Mouse (Mus musculus): Measurements from ENCODE around the gene Adgrg3. TPM values are rescaled to one million over a fixed set of nuclear protein-coding genes. Genes with fewer than 3 reads are reported as not detected.

Gene Adgrg3
- polyA plus RNA-seq, 1 experiment from 2014 or later, result 0.61 TPM

DNA sequence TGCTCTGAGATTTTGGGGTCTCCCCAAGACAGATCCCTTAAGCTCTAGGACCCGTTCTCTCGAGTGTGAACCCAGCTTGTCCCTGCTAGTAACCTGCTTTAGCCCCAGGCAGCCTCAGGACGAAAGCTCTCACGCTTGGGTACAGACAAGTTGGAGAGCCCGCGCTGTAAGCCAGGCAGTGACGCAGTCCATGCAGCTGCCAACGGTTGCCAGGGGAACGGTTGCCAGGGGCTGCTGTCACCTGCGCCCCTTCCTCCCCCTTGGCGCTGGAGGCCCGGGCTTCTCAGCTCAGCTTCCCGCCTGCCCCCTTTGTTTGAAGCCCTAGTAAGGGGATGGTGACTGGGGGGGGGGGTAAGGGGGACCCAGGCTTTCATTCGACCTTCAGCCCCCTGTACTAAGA lies 23.5 kb upstream of the Adgrg3 start:
- TF ChIP-seq EP300 (optimal IDR thresholded peaks at IDR 0.05), result no peak
- no peak for TF ChIP-seq CTCF (IDR thresholded peaks at IDR 0.05; ENCODE audit: low read depth)
- Histone ChIP-seq H3K4me3 (ENCODE audit: low read depth, low read length) (no peak overlapping the region), H3K4me2 (replicated peaks; ENCODE audit: low read depth) (no peak overlapping the region), H3K36me3 (ENCODE audit: control insufficient read depth, insufficient read depth, low read length) (no peaks in the 10 kb centered on the region), H3K4me1 (replicated peaks; ENCODE audit: control insufficient read depth, insufficient read depth) (peaks cover 7% of the 10 kb centered on the region), H3K9ac (ENCODE audit: low read length) (no peak overlapping the region), H3K9me3 (ENCODE audit: control insufficient read depth, low read length) (no peaks in the 10 kb centered on the region), H3K27me3 (ENCODE audit: control insufficient read depth, insufficient read depth, low read length) (no peaks in the 10 kb centered on the region), H3K27ac (replicated peaks) (no peak overlapping the region)
- peak; percentile 38 for DNase-seq (ENCODE audit: low spot score)
- no peak for ATAC-seq (ENCODE audit: low FRiP score, low TSS enrichment)
- WGBS, result 11% methylated on average over 14 of the region's 14 CpGs

DNA sequence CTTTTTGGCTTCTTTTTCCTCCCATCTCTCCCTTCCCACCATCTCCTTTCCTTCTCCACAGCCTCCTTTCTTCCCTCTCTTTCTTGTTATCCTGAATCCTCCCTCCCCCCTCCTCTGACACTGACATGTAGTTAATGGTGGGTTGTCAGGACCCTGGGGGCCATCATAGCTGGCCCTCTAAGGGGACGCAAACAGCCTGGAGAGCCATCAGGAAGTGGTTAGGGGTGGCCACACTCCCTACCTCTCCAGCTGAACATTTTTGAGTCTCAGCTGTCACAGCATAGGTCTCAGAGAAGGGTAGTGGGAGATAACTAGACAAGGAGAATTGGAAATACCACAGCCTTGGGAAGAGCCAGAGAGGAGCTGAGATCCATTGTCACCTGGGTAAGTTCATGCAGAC lies 23.0 kb upstream of the Adgrg3 start:
- Histone ChIP-seq H3K27ac (replicated peaks) (no peak overlapping the region; the same call in 1 of the 2 replicates), H3K4me3 (ENCODE audit: low read depth, low read length) (no peak overlapping the region), H3K27me3 (ENCODE audit: control insufficient read depth, insufficient read depth, low read length) (no peaks in the 10 kb centered on the region), H3K9ac (ENCODE audit: low read length) (no peak overlapping the region), H3K4me2 (replicated peaks; ENCODE audit: low read depth) (no peak overlapping the region), H3K36me3 (ENCODE audit: control insufficient read depth, insufficient read depth, low read length) (no peaks in the 10 kb centered on the region), H3K9me3 (ENCODE audit: control insufficient read depth, low read length) (no peaks in the 10 kb centered on the region), H3K4me1 (replicated peaks; ENCODE audit: control insufficient read depth, insufficient read depth) (peaks cover 7% of the 10 kb centered on the region)
- 61% methylated on average over 1 of the region's 1 CpGs for WGBS
- ATAC-seq (ENCODE audit: low FRiP score, low TSS enrichment) (no peak), DNase-seq (ENCODE audit: low spot score) (no peak)
- TF ChIP-seq CTCF (IDR thresholded peaks at IDR 0.05; ENCODE audit: low read depth) (no peak), EP300 (optimal IDR thresholded peaks at IDR 0.05) (no peak)

DNA sequence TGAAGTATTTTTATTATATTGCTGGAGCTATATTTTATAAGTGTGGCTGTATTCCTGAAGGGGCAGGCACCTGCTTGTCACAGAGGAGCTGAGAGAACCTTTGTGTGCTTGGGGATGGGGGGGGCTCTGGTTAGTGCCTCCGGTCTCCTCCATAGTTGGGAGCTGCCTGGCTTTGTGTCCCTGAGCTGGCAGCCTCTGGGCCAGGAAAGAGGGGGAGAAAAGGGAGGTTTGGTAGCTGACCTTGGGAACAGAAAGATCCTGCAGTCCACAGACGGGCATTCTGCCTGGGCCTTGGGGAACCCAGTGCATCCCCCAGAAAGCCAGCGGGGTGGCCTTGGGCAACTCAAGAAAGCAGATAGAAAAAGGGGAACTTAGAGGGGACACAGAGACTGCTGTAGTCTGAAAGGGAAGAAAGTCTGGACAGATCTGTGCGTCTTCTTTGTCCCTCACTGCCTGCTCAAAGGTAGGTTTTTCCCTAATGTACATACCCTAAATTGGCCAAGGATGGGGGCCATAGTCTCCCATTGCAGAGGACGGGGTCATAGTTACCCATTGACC lies 22.1 kb upstream of the Adgrg3 start:
- ATAC-seq (ENCODE audit: low FRiP score, low TSS enrichment) (no peak), DNase-seq (ENCODE audit: low spot score) (no peak)
- no peaks in the 10 kb centered on the region for H3K9me3 ChIP-seq (ENCODE audit: control insufficient read depth, low read length)
- peaks cover 5% of the 10 kb centered on the region for H3K4me1 ChIP-seq (replicated peaks; ENCODE audit: control insufficient read depth, insufficient read depth)
- no peak overlapping the region for H3K4me2 ChIP-seq (replicated peaks; ENCODE audit: low read depth)
- H3K9ac ChIP-seq (ENCODE audit: low read length), result no peak overlapping the region
- H3K36me3 ChIP-seq (ENCODE audit: control insufficient read depth, insufficient read depth, low read length), result no peaks in the 10 kb centered on the region
- no peaks in the 10 kb centered on the region for H3K27me3 ChIP-seq (ENCODE audit: control insufficient read depth, insufficient read depth, low read length)
- H3K4me3 ChIP-seq (ENCODE audit: low read depth, low read length), result no peak overlapping the region
- TF ChIP-seq CTCF (IDR thresholded peaks at IDR 0.05; ENCODE audit: low read depth), result no peak
- TF ChIP-seq EP300 (optimal IDR thresholded peaks at IDR 0.05), result no peak
- WGBS, result 74% methylated on average over 5 of the region's 5 CpGs
- H3K27ac ChIP-seq (replicated peaks), result no peak overlapping the region

DNA sequence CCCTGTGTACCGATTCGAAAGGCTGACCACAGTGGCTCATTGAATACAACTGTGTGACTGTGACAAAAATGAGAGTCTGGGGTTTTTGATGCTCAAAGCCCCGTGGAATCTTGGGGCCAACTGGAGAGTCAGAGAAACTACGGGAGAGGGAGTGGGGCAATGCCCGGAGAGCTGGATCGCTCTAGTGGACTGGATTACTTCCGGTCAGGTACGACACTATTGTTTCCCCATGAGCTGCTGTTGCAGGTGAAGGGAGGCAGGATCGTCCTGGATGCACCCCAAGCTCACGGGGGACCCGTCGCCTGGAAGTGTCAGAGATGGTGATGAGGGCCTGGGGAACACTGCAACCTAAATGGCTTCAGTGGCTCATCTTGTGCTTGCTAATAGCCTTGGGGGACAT lies 21.5 kb upstream of the Adgrg3 start:
- H3K27me3 ChIP-seq (ENCODE audit: control insufficient read depth, insufficient read depth, low read length), result no peaks in the 10 kb centered on the region
- H3K9me3 ChIP-seq (ENCODE audit: control insufficient read depth, low read length), result no peaks in the 10 kb centered on the region
- no peak overlapping the region for H3K27ac ChIP-seq (replicated peaks)
- no peaks in the 10 kb centered on the region for H3K36me3 ChIP-seq (ENCODE audit: control insufficient read depth, insufficient read depth, low read length)
- no peak overlapping the region for H3K9ac ChIP-seq (ENCODE audit: low read length)
- no peak overlapping the region for H3K4me3 ChIP-seq (ENCODE audit: low read depth, low read length)
- no peak overlapping the region for H3K4me2 ChIP-seq (replicated peaks; ENCODE audit: low read depth)
- DNase-seq (ENCODE audit: low spot score) (no peak), ATAC-seq (ENCODE audit: low FRiP score, low TSS enrichment) (no peak)
- H3K4me1 ChIP-seq (replicated peaks; ENCODE audit: control insufficient read depth, insufficient read depth), result peaks cover 2% of the 10 kb centered on the region
- 73% methylated on average over 12 of the region's 12 CpGs for WGBS
- no peak for TF ChIP-seq CTCF (IDR thresholded peaks at IDR 0.05; ENCODE audit: low read depth)

DNA sequence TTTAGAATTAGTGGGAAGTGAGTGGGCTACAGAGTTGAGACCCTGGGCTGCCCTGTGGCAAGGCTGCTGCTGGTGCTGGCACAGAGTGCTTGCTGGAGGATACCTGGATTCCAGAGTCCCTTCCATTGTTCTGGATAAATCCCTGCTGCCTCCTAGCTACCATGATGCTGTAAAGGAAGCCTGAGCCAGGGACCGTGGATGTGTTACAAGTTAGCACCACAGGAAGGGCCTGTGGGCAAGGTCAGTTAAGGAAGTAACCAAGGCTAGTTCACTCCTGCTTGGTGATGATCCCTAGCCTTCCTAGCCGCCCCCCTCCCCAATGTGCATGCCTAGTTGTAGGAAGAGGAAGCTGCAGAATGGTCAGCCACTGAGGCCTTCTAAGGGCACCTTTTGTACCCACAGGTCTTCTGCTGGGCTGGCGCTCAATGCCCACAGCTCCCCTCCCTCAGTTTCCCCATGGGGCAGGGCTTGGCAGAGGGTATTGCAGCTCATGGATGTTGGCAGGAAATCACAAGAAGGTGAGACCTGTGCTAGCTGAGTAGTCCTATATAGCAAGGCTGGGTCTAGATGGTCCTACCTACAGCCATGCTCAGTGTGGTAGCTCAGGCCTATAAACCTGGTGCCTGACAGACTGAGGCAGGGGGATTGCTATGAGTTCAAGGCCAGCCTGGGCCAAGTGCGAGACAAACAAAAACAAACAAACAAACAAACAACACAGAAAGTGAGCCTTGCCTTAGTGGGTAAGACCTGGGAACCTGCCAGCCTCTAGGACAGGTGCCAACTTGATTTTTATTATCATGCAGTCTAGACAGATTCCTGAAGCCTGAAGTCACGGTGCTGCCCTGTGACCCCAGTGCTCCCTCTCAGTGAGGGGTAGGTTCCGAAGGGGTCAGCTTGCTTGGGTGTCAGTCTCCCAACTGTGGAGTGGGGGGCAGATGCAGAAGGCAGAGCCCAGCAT lies 20.3 kb upstream of the Adgrg3 start:
- Histone ChIP-seq H3K27ac (replicated peaks) (peak overlapping the region; percentile 56; the same call in 1 of the 2 replicates), H3K9me3 (ENCODE audit: control insufficient read depth, low read length) (no peaks in the 10 kb centered on the region), H3K4me1 (replicated peaks; ENCODE audit: control insufficient read depth, insufficient read depth) (peaks cover 2% of the 10 kb centered on the region; the same call in 1 of the 2 replicates), H3K27me3 (ENCODE audit: control insufficient read depth, insufficient read depth, low read length) (no peaks in the 10 kb centered on the region), H3K36me3 (ENCODE audit: control insufficient read depth, insufficient read depth, low read length) (no peaks in the 10 kb centered on the region), H3K4me3 (ENCODE audit: low read depth, low read length) (no peak overlapping the region), H3K9ac (ENCODE audit: low read length) (no peak overlapping the region; the same call in 1 of the 2 replicates), H3K4me2 (replicated peaks; ENCODE audit: low read depth) (no peak overlapping the region)
- no peak for DNase-seq (ENCODE audit: low spot score)
- TF ChIP-seq EP300 (optimal IDR thresholded peaks at IDR 0.05), result no peak
- TF ChIP-seq CTCF (IDR thresholded peaks at IDR 0.05; ENCODE audit: low read depth), result peak; percentile 17; the same call in 1 of the 2 replicates
- WGBS, result 60% methylated on average over 6 of the region's 6 CpGs
- ATAC-seq (ENCODE audit: low FRiP score, low TSS enrichment), result no peak

DNA sequence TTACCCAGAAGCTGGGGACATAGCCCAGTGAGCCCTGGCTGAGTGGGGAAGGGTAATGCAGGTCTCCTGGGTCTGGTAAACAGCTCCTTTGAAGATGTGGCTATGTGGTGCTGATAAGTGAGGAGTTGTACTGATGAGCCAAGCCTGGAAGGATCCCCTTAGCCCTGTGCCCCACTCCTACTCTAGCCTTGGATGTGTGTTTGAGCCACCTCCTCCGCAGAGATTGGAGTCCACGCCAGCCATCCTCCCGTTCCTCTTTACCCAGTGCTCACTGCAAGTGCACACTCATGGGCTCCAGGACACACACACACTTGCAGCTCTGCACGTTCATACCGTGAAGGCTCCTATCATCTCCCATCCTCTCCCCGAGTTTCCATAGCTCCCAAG lies 19.6 kb upstream of the Adgrg3 start:
- ATAC-seq (ENCODE audit: low FRiP score, low TSS enrichment), result no peak
- 0 out of 2 replicates have a peak, but pooled peaks cover 2% of the 10 kb centered on the region for H3K4me1 ChIP-seq (replicated peaks; ENCODE audit: control insufficient read depth, insufficient read depth)

More for the DNA sequence above, 19.6 kb upstream of the Adgrg3 start:
- no peak overlapping the region for H3K4me3 ChIP-seq (ENCODE audit: low read depth, low read length)
- no peak for DNase-seq (ENCODE audit: low spot score)
- no peak overlapping the region; the same call in 1 of the 2 replicates for H3K9ac ChIP-seq (ENCODE audit: low read length)
- H3K27me3 ChIP-seq (ENCODE audit: control insufficient read depth, insufficient read depth, low read length), result no peaks in the 10 kb centered on the region
- TF ChIP-seq EP300 (optimal IDR thresholded peaks at IDR 0.05) (no peak), CTCF (IDR thresholded peaks at IDR 0.05; ENCODE audit: low read depth) (no peak)
- H3K9me3 ChIP-seq (ENCODE audit: control insufficient read depth, low read length), result no peaks in the 10 kb centered on the region
- H3K4me2 ChIP-seq (replicated peaks; ENCODE audit: low read depth), result no peak overlapping the region
- H3K36me3 ChIP-seq (ENCODE audit: control insufficient read depth, insufficient read depth, low read length), result no peaks in the 10 kb centered on the region
- whole genome bisulfite sequencing, result 60% methylated on average over 6 of the region's 6 CpGs
- peak overlapping the region; percentile 56; the same call in 1 of the 2 replicates for H3K27ac ChIP-seq (replicated peaks)

Measured in stomach, postnatal 0 days (tissue).